Mouse (Mus musculus) spleen, postnatal 10 days (tissue): ENCODE measurements around the gene Pnma1.

Experiments used
- DNase-seq, 2 experiments: peaks; one replicate each; pipeline ENCODE4 v3.0.0; 2021 to 2022; ENCODE audit warnings: low spot score in 2 of 2

Pnma1 gene

GRCm38 (mm10) chr12:84178652-84179445 is 30.6 kb upstream of the Pnma1 start:
- DNase-seq: peak in 1 of 2 experiments; percentile 33

- DNase-seq: peak in 1 of 2 experiments; percentile 28
These were observed 29.8 kb upstream of the Pnma1 start for GRCm38 (mm10) chr12:84178052-84178451.

- DNase-seq: peak in 1 of 2 experiments; percentile 64
These were observed 28.8 kb upstream of the Pnma1 start for GRCm38 (mm10) chr12:84176886-84177765.

GRCm38 (mm10) chr12:84176126-84176769 is 28.0 kb upstream of the Pnma1 start:
- DNase-seq: peak; percentile 66 to 70

- DNase-seq: peak; percentile 91 to 97
These were observed 27.4 kb upstream of the Pnma1 start for GRCm38 (mm10) chr12:84175659-84176061.

- peak in 1 of 2 experiments; percentile 64 for DNase-seq
These were observed 26.6 kb upstream of the Pnma1 start for GRCm38 (mm10) chr12:84174871-84175270.

GRCm38 (mm10) chr12:84174190-84174811 is 26.0 kb upstream of the Pnma1 start:
- no peak for DNase-seq

- no peak for DNase-seq
These were observed 25.1 kb upstream of the Pnma1 start for GRCm38 (mm10) chr12:84173309-84173915.

GRCm38 (mm10) chr12:84172862-84173261 is 24.6 kb upstream of the Pnma1 start:
- no peak for DNase-seq

GRCm38 (mm10) chr12:84172216-84172615 is 23.9 kb upstream of the Pnma1 start:
- DNase-seq: no peak

GRCm38 (mm10) chr12:84170610-84171009 is 22.3 kb upstream of the Pnma1 start:
- DNase-seq: no peak

- DNase-seq: no peak
These were observed 17.5 kb upstream of the Pnma1 start for GRCm38 (mm10) chr12:84165631-84166373.

GRCm38 (mm10) chr12:84163586-84164110 is 15.4 kb upstream of the Pnma1 start:
- no peak for DNase-seq

GRCm38 (mm10) chr12:84163133-84163532 is 14.8 kb upstream of the Pnma1 start:
- peak; percentile 49 to 77 for DNase-seq

GRCm38 (mm10) chr12:84161616-84162433 is 13.5 kb upstream of the Pnma1 start:
- peak; percentile 51 to 67 for DNase-seq

- DNase-seq: no peak
These were observed 12.8 kb upstream of the Pnma1 start for GRCm38 (mm10) chr12:84161116-84161515.

GRCm38 (mm10) chr12:84160491-84160890 is 12.2 kb upstream of the Pnma1 start:
- DNase-seq: no peak

- DNase-seq: no peak
These were observed 9.9 kb upstream of the Pnma1 start for GRCm38 (mm10) chr12:84158156-84158555.

GRCm38 (mm10) chr12:84156210-84156609 is 7.9 kb upstream of the Pnma1 start:
- DNase-seq: no peak
